Mouse (Mus musculus): ENCODE data around the gene Tiam2. TPM values are rescaled to one million over a fixed set of nuclear protein-coding genes. Genes with fewer than 3 reads are reported as not detected.

Gene Tiam2
- polyA plus RNA-seq, 1 experiment from 2014 or later: 4.1 TPM

- Histone ChIP-seq H3K9ac (no peak overlapping the region), H3K9me3 (no peaks in the 10 kb centered on the region), H3K27ac (no peak overlapping the region), H3K27me3 (replicated peaks) (no peaks in the 10 kb centered on the region), H3K4me1 (no peaks in the 10 kb centered on the region), H3K4me2 (no peak overlapping the region), H3K36me3 (replicated peaks) (no peaks in the 10 kb centered on the region), H3K4me3 (no peak overlapping the region)
- 79% methylated on average over 6 of the region's 6 CpGs for WGBS
- ATAC-seq (replicated peaks): no peak
Measured at GRCm38 (mm10) chr17:3472018-3472417, 145.6 kb downstream of the Tiam2 start.

DNA sequence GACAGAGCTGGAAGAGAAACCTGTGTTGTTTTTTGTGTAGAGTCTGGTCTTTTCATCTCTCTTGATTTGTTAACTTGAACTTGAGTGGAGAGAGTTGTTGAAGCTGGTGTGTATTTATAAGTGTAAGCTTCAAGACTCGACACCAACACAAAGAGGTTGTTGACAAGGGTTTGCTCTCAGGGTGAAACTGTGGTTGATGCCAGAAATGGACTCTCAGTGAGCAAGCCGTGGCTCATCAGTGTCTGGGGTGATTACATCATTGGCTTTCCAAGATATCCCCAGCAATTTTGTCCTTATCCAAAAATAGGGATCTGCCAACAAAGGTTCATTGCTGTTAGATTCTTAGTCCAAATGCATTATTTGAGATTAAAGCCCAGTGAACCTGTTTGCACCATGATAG is 150.2 kb downstream of the Tiam2 start:
- Histone ChIP-seq H3K27ac (no peak overlapping the region), H3K27me3 (replicated peaks) (no peaks in the 10 kb centered on the region), H3K9me3 (no peaks in the 10 kb centered on the region), H3K4me1 (no peaks in the 10 kb centered on the region), H3K4me3 (no peak overlapping the region), H3K4me2 (no peak overlapping the region), H3K9ac (no peak overlapping the region), H3K36me3 (replicated peaks) (no peaks in the 10 kb centered on the region)
- ATAC-seq (replicated peaks): no peak
- WGBS: 78% methylated on average over 2 of the region's 2 CpGs

DNA sequence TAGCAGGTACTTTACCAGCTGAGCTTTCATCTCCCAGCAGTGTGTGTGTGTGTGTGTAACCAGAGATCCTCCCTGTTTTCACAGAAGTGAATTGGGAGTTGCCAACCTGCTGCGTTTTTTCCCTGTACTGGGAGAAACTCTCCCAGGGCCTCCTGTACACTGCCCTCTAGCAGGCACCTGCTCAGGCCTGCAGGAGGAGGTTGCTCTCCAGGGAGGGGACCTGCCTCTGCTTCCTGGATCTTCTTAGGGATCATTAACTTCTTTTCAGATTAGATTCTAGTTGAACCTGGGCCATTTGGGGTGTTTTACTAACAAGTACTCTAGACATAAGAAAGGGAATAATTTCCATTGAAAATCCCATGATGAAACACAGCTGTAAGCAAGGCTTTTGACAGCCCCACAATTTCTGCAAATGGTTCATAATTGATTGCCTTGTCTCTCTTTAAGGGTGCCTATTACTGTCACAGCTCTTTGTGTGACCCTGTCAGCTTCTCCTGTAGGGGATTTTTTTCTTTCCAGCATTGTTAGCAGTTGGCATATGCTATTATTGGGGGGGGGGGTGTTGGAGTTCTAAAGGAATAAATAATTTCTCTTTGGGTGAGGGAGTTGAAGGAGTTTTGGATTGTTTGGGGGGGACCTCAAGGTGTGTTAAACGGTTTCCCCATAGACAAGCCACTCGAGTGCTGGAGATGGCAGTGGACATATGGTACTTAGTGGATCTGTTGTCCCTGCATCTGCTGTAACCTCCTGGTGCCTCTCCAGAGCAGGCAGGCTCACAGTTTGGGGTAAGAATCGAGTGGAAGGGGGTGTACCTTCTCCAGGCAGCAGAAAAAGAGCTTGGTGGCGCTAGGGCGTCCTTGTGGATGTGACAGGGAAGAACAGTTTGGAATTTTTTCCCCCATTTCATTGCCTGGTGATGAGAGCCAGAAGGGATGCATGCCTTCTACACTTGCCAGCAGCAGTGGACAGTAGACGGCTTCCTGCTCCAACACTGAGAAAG is 155.5 kb downstream of the Tiam2 start:
- Histone ChIP-seq H3K9me3 (no peaks in the 10 kb centered on the region), H3K4me3 (no peak overlapping the region), H3K36me3 (replicated peaks) (no peaks in the 10 kb centered on the region), H3K27me3 (replicated peaks) (no peaks in the 10 kb centered on the region), H3K9ac (no peak overlapping the region), H3K4me1 (no peaks in the 10 kb centered on the region), H3K4me2 (no peak overlapping the region), H3K27ac (no peak overlapping the region)
- no peak for ATAC-seq (replicated peaks)
- WGBS: 63% methylated on average over 7 of the region's 7 CpGs

GRCm38 (mm10) chr17:3483091-3483490 is 156.7 kb downstream of the Tiam2 start:
- Histone ChIP-seq H3K4me3 (no peak overlapping the region), H3K9ac (no peak overlapping the region), H3K27me3 (replicated peaks) (no peaks in the 10 kb centered on the region), H3K4me2 (no peak overlapping the region), H3K36me3 (replicated peaks) (no peaks in the 10 kb centered on the region), H3K4me1 (no peaks in the 10 kb centered on the region), H3K27ac (no peak overlapping the region), H3K9me3 (no peaks in the 10 kb centered on the region)
- no peak for ATAC-seq (replicated peaks)
- WGBS: 87% methylated on average over 8 of the region's 8 CpGs

DNA sequence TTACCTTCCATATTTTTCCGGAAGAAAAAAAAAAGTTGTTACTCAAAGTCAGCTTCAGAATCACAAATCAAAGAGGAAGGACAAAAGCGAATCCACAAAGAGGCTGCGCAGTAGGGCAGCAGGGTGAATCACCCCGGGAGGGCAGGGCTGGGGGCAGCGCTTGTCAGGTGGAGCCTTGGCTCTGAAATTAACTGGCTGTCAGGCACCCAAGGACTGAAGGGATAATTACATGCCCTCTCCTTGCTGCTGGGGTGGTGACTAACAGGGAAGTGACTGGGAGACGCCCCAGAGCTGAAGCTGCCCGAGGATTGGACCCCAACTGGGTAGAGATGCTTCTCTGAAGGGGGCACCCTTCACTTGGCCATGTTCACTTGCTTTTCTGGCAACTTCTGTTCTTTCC is 159.5 kb downstream of the Tiam2 start:
- no peak overlapping the region for H3K4me2 ChIP-seq
- H3K4me1 ChIP-seq: no peaks in the 10 kb centered on the region
- no peaks in the 10 kb centered on the region for H3K27me3 ChIP-seq (replicated peaks)
- no peak overlapping the region for H3K27ac ChIP-seq
- H3K36me3 ChIP-seq (replicated peaks): no peaks in the 10 kb centered on the region
- no peak for ATAC-seq (replicated peaks)
- WGBS: 67% methylated on average over 7 of the region's 7 CpGs
- no peaks in the 10 kb centered on the region for H3K9me3 ChIP-seq
- no peak overlapping the region for H3K4me3 ChIP-seq
- H3K9ac ChIP-seq: no peak overlapping the region

- H3K27ac ChIP-seq: no peak overlapping the region
- ATAC-seq (replicated peaks): no peak
- no peaks in the 10 kb centered on the region for H3K27me3 ChIP-seq (replicated peaks)
- H3K9ac ChIP-seq: no peak overlapping the region
- no peaks in the 10 kb centered on the region for H3K9me3 ChIP-seq
- H3K36me3 ChIP-seq (replicated peaks): no peaks in the 10 kb centered on the region
- H3K4me3 ChIP-seq: no peak overlapping the region
- no peak overlapping the region for H3K4me2 ChIP-seq
- H3K4me1 ChIP-seq: no peaks in the 10 kb centered on the region
- 92% methylated on average over 4 of the region's 4 CpGs for WGBS
Measured at GRCm38 (mm10) chr17:3487211-3487610, 160.8 kb downstream of the Tiam2 start.

DNA sequence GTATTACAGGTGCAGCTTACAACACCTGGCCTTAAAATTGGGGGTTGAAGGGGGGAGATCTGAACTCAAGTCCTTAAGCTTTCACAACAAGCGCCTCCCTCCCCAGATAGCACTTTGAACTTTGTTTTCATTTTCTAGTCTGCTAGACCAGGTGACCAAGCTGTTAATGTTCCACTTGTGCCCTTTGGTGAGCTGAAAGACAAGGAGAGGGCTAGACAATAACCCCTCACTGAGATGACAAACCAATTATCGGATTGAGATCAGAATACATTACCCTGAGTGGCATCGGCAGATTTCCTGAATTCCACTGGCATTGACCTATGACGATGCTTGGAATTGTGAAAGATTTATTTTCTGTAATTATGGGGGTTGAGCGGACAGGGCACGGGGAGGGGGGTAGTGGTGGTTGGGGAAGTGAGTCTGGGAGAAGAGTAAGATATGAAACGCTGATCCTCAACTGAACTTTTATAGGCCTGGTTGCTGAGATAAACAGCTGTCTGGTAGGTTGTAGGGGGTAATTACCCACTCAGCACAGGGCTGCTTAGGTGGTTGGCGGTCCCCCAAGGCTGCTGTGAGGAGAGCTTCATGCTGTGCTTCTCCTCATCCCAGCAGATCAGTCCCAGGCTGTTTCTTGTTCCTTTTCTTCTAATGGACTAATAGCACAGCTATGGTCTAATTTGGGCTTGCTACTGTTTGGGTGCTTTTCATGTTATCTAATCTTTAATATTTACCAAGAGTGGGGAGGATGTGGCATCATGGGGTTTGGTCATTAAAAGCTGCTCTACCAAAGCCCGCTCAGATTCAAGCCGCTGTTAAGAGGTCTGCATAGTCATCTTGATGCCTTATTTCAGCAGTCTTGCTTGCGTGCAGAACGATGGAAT is 161.6 kb downstream of the Tiam2 start:
- Histone ChIP-seq H3K9me3 (no peaks in the 10 kb centered on the region), H3K27me3 (replicated peaks) (no peaks in the 10 kb centered on the region), H3K4me1 (no peaks in the 10 kb centered on the region), H3K36me3 (replicated peaks) (no peaks in the 10 kb centered on the region), H3K9ac (no peak overlapping the region), H3K4me3 (no peak overlapping the region), H3K27ac (no peak overlapping the region), H3K4me2 (no peak overlapping the region)
- 73% methylated on average over 12 of the region's 12 CpGs for WGBS
- ATAC-seq (replicated peaks): no peak

DNA sequence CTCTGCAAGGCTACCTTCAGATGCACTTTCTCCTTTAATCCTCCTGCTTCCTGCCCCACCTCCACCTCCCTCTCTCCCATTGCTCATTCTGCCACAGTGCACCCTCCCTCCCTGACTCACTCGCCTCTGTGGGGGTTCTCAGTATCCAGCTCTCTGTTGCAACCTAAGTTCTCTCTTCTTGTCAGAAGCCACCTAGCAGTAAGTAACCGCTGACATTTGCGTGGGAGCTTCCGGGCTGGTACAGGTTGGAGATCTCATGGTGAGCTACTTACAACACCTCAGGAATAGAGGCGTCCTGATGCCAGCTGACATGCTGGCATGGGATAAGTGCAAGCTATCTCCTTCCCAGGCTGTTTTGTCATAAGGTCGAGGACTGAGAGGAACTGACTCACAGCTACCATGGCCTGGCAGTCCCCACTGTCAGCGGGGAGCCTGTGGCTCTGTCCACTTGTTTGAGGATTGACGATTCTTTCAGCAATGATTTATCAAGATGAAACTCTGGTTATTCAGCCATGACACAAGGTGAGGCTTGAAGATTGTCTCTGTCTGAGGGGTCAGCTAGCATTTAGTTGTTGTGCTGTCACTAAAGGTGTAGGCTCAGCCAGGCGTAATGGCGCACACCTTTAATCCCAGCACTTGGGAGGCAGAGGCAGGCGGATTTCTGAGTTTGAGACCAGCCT is 164.0 kb downstream of the Tiam2 start:
- no peak overlapping the region for H3K4me3 ChIP-seq
- H3K27ac ChIP-seq: no peak overlapping the region
- WGBS: 87% methylated on average over 11 of the region's 11 CpGs
- no peaks in the 10 kb centered on the region for H3K36me3 ChIP-seq (replicated peaks)
- no peaks in the 10 kb centered on the region for H3K4me1 ChIP-seq
- no peaks in the 10 kb centered on the region for H3K27me3 ChIP-seq (replicated peaks)
- H3K9me3 ChIP-seq: no peaks in the 10 kb centered on the region
- no peak overlapping the region for H3K4me2 ChIP-seq
- no peak for ATAC-seq (replicated peaks)
- no peak overlapping the region for H3K9ac ChIP-seq

DNA sequence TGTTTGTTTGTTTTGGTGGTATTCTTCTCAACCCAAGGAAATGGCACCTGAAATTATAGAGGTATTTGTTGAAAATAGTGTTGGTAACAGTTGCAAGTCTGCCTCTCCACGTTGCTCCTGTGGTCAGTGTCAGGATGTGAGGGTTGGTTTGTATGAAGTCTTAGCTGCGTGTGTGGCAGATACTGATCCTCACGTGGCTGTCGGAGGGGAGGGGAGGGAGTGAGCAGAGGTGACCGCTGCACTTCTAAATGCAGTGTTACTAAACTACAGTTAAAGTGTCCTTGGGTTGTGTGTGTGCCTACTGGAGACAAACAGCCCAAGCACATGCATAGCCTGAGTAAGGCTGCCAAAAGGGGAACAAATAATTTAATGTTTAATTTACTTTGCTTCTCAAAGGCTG is 164.7 kb downstream of the Tiam2 start:
- Histone ChIP-seq H3K27me3 (replicated peaks) (no peaks in the 10 kb centered on the region), H3K4me2 (no peak overlapping the region), H3K9me3 (no peaks in the 10 kb centered on the region), H3K36me3 (replicated peaks) (no peaks in the 10 kb centered on the region), H3K4me3 (no peak overlapping the region), H3K9ac (no peak overlapping the region), H3K4me1 (no peaks in the 10 kb centered on the region), H3K27ac (no peak overlapping the region)
- no peak for ATAC-seq (replicated peaks)
- WGBS: 68% methylated on average over 5 of the region's 5 CpGs

GRCm38 (mm10) chr17:3491667-3492066 is 165.3 kb downstream of the Tiam2 start:
- H3K36me3 ChIP-seq (replicated peaks): no peaks in the 10 kb centered on the region
- no peak overlapping the region for H3K4me2 ChIP-seq
- no peaks in the 10 kb centered on the region for H3K27me3 ChIP-seq (replicated peaks)
- H3K4me3 ChIP-seq: no peak overlapping the region
- H3K27ac ChIP-seq: no peak overlapping the region
- no peaks in the 10 kb centered on the region for H3K9me3 ChIP-seq
- 90% methylated on average over 6 of the region's 6 CpGs for WGBS
- H3K4me1 ChIP-seq: no peaks in the 10 kb centered on the region
- no peak for ATAC-seq (replicated peaks)
- H3K9ac ChIP-seq: no peak overlapping the region

- Histone ChIP-seq H3K9me3 (no peaks in the 10 kb centered on the region), H3K36me3 (replicated peaks) (no peaks in the 10 kb centered on the region), H3K4me3 (no peak overlapping the region), H3K4me1 (no peaks in the 10 kb centered on the region), H3K27ac (no peak overlapping the region), H3K27me3 (replicated peaks) (no peaks in the 10 kb centered on the region), H3K9ac (no peak overlapping the region), H3K4me2 (no peak overlapping the region)
- 78% methylated on average over 2 of the region's 2 CpGs for WGBS
- ATAC-seq (replicated peaks): no peak
Measured at GRCm38 (mm10) chr17:3495576-3495975, 169.2 kb downstream of the Tiam2 start.

GRCm38 (mm10) chr17:3496080-3496479 is 169.7 kb downstream of the Tiam2 start:
- Histone ChIP-seq H3K9me3 (no peaks in the 10 kb centered on the region), H3K27me3 (replicated peaks) (no peaks in the 10 kb centered on the region), H3K9ac (no peak overlapping the region), H3K4me2 (no peak overlapping the region), H3K36me3 (replicated peaks) (no peaks in the 10 kb centered on the region), H3K4me3 (no peak overlapping the region), H3K4me1 (no peaks in the 10 kb centered on the region), H3K27ac (no peak overlapping the region)
- WGBS: 93% methylated on average over 3 of the region's 3 CpGs
- ATAC-seq (replicated peaks): no peak
